Mouse (Mus musculus): ENCODE results near the gene Nectin4.
"Not testable (repeated sequence)": the region's sequence is repeated elsewhere in the genome, so short reads cannot be mapped to it uniquely, and the experiment has no call there.

Nectin4 gene

DNA sequence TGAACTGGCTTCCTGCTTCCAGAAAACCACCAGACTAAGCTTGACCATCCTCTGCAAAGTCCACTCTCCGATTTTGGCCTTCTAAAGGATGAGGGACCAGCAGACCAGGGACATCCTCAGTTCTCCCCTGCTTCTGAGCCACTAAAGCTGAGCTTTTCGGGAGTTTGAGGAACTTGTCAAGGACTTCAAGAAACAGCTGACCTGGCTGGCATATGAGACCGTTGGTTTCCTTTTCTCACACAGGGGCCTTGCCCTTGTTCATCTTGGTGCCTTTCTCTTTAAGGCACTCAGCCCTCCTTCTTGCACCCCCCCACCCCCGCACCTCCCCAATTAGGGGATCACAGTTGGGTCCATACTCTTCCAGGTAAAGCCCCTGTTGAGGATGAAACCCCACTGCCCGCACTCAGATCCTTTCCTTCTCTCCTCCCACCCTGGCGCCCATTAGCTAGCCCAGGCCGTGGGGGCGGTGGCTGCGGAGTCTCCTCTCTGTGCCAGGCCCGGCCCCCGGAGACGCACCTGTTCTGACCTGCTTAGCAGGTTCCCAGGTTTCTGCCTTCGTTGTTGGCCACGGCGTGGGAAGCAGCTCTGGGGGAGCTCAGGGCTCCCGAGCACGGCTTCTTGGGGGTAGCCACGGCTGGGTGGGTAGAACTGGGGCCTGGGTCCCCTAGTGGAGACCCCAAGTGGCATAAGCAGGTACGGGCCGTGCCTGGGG lies at the start of gene Nectin4:
TSS of gene Nectin4 (plus strand) at position 255 of the 712 bp plus-strand sequence.
- no peak for ATAC-seq (ENCODE audit: insufficient number of reproducible peaks, low FRiP score, low TSS enrichment)

DNA sequence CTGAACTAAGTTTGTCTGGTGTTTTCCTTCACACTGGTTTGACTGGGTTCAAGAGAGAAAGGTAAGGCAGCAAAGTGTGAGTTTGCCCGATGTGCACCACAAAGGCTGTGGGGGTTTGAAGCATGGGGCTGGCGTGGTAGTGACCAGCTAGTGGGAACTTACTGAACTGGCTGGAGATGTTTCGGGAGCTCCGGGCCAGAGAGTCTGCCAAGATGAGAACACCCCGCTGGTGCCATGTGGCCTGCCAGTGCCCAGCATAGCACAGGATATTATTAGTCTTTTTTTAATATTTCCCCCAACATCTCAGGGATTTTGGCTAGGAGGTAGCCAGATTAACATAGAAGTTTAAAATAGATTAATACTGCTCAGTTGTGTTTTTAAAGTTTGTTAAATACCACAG lies 49.7 kb upstream of the Nectin4 start:
- ATAC-seq (ENCODE audit: insufficient number of reproducible peaks, low FRiP score, low TSS enrichment), result peak; percentile 92

DNA sequence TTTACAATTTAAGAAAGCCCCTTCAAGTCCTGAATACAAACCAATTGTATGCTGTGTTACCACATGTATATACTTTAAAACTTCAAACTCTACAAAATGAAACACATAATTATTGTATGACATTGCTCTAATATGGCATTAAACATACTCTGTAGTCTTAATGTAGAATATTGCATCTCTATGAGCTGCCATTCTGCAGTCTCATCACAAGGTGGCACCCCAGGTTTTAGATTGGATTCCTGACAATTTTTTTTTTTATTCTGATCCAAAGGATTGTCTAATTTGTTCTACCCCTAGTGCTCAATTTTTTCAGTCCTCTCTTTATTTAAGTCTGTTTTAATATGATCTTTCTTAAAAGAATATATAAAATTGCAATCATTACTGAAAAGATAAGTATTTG lies 48.5 kb upstream of the Nectin4 start:
- ATAC-seq (ENCODE audit: insufficient number of reproducible peaks, low FRiP score, low TSS enrichment), result no peak

DNA sequence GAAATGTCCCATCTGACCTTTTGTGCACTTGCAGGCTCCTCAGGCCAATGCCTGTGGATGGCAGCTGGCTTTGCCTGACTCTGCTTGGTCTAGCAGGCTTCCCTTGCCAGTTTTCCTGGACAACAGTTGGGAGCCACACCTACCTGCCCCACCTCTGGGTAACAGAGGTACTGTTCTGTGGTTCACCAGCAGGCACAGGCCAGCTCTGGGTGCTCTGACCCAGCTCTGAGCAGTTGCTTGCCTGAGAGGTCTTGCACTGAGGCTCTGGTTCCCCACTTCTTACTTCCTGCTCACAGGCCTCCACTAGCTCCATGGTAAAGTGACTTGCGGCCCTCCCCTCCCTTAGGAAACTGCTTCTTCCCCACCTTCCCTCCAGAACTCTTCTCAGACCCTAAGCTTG lies 47.9 kb upstream of the Nectin4 start:
- ATAC-seq (ENCODE audit: insufficient number of reproducible peaks, low FRiP score, low TSS enrichment), result no peak

DNA sequence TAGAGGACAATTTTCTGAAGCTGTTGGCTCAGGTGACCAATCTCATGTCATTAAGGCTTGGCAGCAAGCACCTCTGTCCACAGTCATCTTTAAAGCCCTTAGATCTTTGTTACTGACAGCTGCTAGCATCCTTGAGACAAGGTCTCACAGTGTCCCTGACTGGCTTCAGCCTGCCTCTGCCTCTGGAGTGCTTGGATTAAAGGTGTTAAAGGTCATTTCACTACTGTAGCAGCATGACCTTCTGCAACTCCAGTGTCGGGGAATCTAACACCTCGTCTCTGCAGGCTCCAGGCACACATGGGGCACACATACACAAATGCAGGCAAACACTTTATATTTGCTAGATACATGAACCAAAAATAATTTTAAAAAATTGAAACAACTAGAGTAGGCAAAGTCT lies 44.3 kb upstream of the Nectin4 start:
- ATAC-seq (ENCODE audit: insufficient number of reproducible peaks, low FRiP score, low TSS enrichment), result no peak

DNA sequence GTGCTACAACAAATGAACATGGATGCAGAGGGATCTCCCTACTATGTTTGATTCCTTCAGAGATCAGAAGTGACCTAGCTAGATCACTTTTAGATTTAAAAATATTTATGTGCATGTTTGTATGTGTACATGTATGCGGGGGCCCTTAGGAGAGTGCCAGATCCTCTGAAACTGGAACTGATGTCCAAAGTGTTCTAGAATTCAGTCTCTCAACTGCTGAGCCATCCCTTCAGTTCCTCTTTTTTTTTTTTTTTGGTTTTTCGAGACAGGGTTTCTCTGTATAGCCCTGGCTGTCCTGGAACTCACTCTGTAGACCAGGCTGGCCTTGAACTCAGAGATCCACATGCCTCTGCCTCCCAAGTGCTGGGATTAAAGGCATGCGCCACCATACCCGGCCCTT lies 43.3 kb upstream of the Nectin4 start:
- ATAC-seq (ENCODE audit: insufficient number of reproducible peaks, low FRiP score, low TSS enrichment), result not testable (repeated sequence)

DNA sequence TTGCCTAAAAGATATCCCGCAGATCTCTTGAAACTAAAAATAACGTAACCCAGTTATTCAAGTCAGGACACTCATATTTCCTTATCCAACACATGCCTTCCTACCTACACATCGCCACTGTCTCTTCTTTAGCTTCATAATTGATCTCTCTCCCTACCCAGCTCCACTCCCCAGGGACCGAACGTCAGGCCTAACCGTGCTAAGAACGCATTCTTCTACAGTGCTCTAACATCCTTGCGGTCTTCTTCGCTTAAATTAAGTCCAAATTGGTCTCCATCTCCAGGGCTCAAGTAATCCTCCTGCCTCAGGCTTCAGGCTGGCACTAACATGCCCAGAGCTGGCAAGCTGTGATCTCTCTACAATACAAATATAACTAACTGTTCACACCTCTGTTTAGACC lies 41.7 kb upstream of the Nectin4 start:
- no peak for ATAC-seq (ENCODE audit: insufficient number of reproducible peaks, low FRiP score, low TSS enrichment)

DNA sequence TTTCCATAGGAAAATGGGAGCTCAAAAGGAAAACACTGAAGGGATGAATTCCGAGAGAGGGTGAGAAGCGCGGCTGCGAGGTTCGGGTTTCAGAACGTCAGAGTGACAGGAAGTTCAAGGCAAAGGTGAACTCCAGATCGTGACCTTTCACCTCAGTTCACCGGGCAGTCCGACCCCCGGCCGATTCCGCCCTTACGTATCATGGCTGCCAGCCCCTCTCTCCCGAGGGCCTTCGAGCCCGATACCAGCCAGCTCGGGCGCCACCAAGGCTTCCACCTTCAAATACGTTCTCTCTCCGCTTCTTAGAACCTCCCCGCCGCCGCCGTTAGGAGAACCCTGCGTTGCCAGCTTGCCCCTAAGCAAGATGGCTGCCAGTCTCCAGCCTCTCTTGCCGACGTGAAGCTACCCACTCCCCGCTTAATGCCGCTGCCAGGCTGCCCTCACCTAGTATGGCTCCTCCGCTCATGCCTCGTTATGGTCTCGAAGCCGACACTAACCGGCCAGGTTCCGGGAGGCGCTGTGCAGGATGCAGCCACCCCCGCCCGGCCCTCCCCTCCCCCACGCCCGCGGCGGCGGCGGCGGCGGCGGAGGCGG lies 41.0 kb upstream of the Nectin4 start, which contains the start of gene Dedd:
TSS of gene Dedd (plus strand) at position 307 of the 594 bp plus-strand sequence.
- peak; percentile 96 for ATAC-seq (ENCODE audit: insufficient number of reproducible peaks, low FRiP score, low TSS enrichment)

DNA sequence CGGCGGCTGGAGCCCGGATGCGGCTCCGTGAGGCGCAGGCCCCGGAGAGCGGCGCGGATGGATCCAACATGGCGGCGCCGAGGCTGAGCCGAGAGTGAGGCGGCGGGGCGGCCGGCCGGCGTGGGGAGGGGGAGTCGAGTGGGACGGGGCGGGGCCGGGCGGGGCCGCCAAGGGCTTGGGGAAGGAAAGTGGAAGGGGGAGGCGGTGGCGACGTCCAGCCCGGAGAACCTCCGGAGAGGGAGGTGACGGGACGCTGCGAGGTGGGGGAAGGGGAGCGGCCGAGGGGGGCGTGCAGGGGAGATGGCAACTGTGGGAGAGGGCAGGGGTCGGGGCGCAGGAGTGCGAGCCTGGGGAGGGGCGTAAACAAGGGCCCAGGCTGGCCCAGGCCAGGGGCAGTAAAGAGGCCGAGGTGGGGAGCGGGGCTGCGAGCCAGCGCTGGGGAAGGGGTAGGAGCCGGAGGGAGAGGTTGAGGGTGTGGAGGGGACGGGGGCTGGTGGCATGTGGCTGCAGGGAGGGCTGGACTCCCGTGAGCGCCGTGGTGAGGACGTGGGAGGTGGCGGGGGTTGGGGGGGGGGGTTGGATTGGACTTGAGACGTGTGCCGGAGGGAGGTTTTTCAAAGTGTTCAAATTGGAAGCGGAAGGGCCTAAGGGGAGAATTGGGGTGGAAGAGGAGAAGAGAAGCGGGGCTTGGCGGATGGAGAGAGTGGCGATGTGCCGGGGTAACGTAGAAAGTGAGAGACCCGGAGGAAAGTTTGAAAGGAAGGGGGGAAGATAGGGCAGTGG lies 40.3 kb upstream of the Nectin4 start:
- peak; percentile 16 for ATAC-seq (ENCODE audit: insufficient number of reproducible peaks, low FRiP score, low TSS enrichment)

DNA sequence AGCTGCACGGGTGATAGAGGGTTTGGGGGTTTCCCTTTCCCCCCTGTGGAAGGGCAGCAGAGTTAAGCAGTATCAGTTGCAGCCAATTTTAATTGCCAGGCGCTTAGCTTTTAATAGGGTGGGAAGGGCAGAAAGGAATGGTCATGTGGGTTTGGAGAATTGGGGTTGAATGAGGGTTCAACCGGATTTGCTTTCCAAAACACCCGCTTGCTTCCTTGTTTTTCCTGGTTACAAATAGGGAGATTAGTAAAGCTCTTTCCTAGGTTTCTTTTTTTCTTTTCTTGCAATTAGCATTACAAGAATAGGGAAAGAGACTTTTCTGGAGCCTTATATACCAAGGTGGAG lies 39.7 kb upstream of the Nectin4 start:
- no peak for ATAC-seq (ENCODE audit: insufficient number of reproducible peaks, low FRiP score, low TSS enrichment)

DNA sequence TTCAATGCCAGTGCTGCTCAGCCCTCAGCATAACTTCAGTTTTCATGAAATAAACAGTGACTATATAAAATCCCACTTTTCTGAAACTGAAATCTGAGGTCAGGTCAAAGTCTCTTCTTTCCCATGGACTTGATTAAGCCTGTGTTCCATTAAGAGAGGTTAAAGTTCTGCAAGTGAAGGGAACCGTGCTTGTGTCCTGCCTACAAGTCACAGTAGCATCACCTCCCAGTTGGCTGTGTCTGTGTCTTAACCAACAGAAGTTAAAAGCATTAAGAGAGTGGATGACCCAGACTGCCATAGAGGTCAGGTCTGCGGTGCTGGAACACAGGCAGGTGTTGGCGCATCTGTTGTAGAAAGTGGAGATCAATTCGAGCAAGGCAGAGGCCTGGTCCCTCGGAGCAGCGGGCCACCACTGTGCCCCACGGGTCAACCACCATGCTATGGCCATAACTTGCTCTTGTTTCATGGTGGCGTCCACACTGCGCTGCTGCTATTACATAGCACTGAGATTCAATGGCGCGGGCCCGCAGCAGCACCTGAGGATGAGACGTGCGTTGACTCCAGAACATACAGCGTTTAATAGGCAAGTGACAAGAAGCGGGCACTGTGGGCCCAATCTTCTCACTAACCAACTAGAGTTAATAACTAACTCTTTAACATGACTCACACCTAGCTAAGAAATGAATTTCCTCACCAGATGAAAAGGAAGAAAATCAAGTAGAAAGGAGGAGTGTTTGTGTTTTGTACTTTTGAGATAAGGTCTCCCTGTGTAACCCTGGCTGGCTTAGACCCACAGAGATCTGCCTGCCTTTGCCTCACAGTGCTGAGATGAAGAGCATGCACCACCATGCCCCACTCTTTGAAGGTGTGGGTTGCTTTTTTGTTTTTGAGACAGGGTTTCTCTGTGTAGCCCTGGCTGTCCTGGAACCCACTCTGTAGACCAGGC lies 27.4 kb upstream of the Nectin4 start:
- no peak for ATAC-seq (ENCODE audit: insufficient number of reproducible peaks, low FRiP score, low TSS enrichment)

DNA sequence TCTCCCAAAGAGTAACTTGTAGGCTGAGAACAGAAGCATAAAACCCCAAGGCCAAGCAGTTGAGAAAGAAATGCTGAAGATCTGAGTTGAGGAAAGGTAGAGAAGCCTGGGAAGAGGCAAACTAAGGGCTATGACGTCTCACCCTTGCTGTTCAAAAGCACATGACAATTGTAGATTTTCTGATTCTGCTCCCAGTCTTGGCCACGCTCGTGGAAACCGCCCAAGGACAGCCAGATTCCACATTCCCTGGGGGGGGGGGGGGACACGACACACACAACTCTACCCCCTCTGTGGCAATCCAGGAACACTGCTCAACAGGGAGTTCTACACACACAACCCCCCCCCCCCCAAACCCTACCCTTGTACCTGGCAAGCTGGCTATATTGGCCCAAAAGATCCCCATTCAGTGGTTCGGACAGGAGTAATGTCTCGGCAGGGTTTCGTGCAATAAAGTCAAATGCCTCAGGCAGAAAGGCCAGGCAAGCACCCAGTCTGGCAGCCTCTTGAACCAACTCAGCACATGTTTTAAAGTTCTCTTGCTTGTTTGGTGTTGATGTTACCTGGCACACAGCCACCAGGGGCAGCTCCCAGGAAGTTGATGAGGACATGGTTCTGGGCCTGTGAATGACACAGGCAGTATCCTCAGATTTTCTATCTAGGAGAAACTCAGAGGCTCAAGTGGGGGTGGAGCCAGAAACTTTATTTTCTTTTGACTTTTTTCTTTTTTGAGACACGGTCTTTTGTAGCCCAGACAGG lies 25.8 kb upstream of the Nectin4 start:
- no peak for ATAC-seq (ENCODE audit: insufficient number of reproducible peaks, low FRiP score, low TSS enrichment)

DNA sequence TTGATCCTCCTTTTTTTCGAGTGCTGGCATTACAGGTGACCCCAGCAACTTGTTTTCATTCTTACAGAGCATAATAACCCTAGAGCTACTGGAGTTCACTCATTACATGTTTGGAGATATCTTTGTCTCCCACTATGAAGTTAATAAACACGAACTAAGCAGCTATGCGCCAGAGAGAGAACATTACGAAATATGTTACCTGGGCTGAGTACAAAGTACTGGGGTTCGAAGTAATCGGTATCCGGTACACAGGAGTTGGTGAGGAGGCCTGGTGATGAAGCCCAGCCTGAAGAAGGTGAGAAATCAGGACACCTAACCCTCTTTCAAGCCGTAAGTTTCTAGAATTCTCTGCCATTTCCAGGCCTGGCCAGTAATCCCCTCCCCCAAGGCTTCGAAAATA lies 25.2 kb upstream of the Nectin4 start:
- ATAC-seq (ENCODE audit: insufficient number of reproducible peaks, low FRiP score, low TSS enrichment), result no peak

DNA sequence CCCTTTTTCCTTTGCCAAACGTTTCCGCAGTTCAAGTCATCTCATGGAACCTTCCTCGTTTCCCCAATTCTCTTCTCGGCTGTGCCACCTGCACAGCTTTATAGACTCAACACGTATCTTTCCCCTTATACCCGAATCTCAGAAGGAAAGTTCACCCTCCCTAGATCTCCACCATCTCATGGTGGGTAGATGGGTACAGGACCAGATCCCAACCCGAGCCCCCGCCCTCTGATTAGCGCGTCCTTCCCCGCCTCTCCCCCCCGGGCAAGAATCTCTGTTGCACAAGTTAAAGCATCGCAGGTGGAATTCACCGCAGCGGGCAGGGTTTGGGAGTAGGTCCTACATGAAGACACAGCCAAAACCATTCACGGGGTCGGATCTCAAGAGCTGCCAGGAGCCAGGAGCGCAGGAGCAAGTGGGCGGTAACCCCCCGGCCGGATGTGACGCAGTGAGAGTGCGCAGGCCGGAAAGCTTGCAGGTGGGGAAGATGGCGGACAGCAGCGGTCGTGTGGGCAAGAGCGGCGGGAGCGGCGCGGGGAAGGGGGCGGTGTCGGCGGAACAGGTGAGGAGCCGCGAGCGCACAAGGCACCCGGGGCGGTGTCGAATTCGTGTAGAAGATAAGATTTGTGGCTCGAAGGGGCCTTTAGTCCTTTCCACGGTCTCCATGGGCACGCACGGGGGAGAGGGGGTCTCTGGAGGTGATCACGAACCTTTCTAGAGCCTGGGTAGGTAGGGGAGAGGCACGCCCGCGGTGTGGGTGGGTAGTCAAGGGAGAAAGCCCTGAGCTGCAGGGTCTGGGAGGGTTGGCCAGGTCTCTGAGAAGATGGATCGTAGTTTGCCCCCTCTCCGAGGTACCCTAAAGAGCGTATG lies 24.4 kb upstream of the Nectin4 start, which contains the start of the genes Nit1 and Pfdn2:
TSS of gene Nit1 (minus strand) at position 422 of the 870 bp plus-strand sequence.
TSS of gene Pfdn2 (plus strand) at position 446 of the 870 bp plus-strand sequence.
- ATAC-seq (ENCODE audit: insufficient number of reproducible peaks, low FRiP score, low TSS enrichment), result peak; percentile 88

DNA sequence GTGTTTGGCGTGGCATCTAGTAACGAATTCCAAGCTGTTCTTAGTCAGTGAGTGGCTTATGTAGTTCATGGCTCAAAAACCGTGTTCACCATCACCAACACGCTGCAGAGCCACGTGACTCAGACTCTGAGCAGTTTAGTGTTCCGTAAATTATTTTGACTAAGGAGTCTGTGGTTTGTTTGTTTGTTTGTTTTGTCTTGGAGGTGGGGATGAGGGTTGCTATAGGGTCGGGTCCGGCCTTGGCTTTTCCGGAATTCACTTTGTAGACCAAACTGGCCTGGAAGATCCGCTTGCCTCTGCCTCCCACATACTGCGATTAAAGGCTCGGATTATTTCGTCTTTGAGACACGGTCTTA lies 23.8 kb upstream of the Nectin4 start:
- no peak for ATAC-seq (ENCODE audit: insufficient number of reproducible peaks, low FRiP score, low TSS enrichment)

DNA sequence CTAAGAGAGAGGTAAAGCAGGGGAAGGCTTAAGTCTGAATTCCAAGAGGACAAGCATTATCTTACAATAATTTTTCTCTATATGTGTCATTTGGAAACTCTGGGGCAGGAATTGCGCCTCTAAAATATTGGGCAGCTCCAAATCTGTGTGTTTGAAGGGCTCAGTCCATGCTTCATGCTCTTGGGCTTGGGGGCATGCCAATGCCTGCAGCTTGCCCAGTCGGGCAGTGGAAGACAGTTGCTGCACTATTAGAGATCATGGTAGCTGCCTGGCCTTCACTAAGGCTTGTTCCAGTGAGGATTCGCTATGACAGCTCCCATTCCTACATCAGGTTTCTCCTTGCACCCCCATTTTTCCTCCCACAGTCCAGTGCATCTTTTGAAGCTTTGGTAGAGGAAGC lies 21.2 kb upstream of the Nectin4 start:
- no peak for ATAC-seq (ENCODE audit: insufficient number of reproducible peaks, low FRiP score, low TSS enrichment)

DNA sequence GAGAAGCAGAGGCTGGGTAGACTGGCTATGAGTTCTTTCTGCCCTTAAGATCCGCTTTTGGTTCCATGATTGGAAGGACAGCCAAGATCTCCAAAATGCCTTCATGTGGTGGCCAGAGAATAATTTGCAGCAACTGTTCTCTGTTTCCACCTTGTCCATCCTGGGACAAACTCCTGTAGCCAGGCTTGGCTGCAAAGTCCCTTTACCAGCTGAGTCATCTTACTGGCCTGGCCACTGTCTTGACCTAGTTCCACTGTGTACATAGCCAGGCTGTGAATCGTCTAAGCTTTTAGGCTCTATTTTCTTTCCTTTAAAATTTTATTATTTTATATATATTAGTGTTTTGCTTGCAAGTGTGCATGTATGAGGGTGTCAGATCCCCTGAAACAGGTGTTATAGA lies 20.7 kb upstream of the Nectin4 start:
- ATAC-seq (ENCODE audit: insufficient number of reproducible peaks, low FRiP score, low TSS enrichment), result no peak

DNA sequence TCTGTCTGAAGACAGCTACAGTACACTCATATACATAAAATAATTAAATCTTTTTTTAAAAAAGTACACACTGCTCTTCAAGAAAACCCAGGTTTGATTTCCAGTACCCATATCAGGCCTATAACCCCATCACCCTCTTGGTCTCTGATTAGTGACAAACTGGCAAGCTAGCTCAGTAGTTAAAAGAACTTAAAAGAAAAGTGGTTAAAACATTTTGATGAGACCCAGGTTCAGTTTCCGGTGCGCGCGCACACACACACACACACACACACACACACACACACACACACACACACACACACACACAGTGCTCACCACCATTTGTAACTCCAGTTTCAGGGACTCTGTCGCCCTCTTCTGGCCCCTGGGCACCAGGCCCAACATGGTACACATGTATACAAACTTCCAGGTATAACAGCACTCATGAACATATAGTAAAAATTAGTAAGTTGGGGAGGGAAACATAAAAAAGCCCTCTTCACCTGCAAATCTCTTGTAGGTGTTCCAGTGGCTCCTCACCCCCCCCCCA lies 14.0 kb upstream of the Nectin4 start:
- no peak for ATAC-seq (ENCODE audit: insufficient number of reproducible peaks, low FRiP score, low TSS enrichment)
